Mouse (Mus musculus) CH12.LX (cell line): ENCODE results near the gene Nlrp6. TPM values are rescaled to one million over a fixed set of nuclear protein-coding genes. Genes with fewer than 3 reads are reported as not detected.
"Not testable (repeated sequence)": the region's sequence is repeated elsewhere in the genome, so short reads cannot be mapped to it uniquely, and the experiment has no call there.

ENCODE experiments used
- DNase-seq: peaks from one replicate; pipeline ENCODE4 v3.0.0-alpha.2; 2013; ENCODE audit errors: extremely low read depth
- H3K27ac ChIP-seq: 2 replicates; pipeline ENCODE4 v1.5.1; 2012; ENCODE audit warnings: low read depth, mild to moderate bottlenecking, control low read depth, moderate library complexity; ENCODE audit not compliant: insufficient read depth
- H3K27me3 ChIP-seq: replicated peaks from 2 replicates; pipeline ENCODE3; 2012; ENCODE audit warnings: inconsistent platforms
- H3K36me3 ChIP-seq, 2 experiments: replicated peaks in 1 of 2; 2 replicates each; pipeline versions ENCODE3 to v1.6.1; 2012; ENCODE audit warnings: inconsistent platforms in 1 of 2, low read length in 1 of 2, mild to moderate bottlenecking in 1 of 2, mixed read lengths in 1 of 2, moderate library complexity in 1 of 2; ENCODE audit not compliant: control insufficient read depth in 1 of 2, insufficient read depth in 1 of 2
- H3K4me1 ChIP-seq, 2 experiments: 2 replicates each; pipeline ENCODE4 v1.6.1; 2012; ENCODE audit warnings: inconsistent platforms in 1 of 2, moderate library complexity in 1 of 2; ENCODE audit not compliant: insufficient read depth in 2 of 2, control insufficient read depth in 1 of 2
- H3K4me2 ChIP-seq: 2 replicates; pipeline ENCODE4 v1.6.1; 2012; ENCODE audit warnings: low read depth, mild to moderate bottlenecking, control low read depth; ENCODE audit not compliant: poor library complexity, insufficient read depth, severe bottlenecking
- H3K4me3 ChIP-seq, 3 experiments: fragments of 150-350 bp in 1 of 3; sonication (generic) in 1 of 3; replicated peaks in 1 of 3; 2 replicates each; pipeline versions ENCODE3 to v1.5.1; 2011 to 2012; ENCODE audit warnings: low read depth in 2 of 3, low read length in 2 of 3, mild to moderate bottlenecking in 2 of 3, moderate library complexity in 2 of 3, control low read depth in 1 of 3, improper control_type of control experiment in 1 of 3, inconsistent platforms in 1 of 3, mixed read lengths in 1 of 3; ENCODE audit not compliant: poor library complexity in 1 of 3
- H3K79me2 ChIP-seq: replicated peaks from 2 replicates; pipeline ENCODE4 v1.6.1; 2012; ENCODE audit warnings: mild to moderate bottlenecking, moderate library complexity; ENCODE audit not compliant: control insufficient read depth, poor library complexity, insufficient read depth, severe bottlenecking; ENCODE audit errors: extremely low read depth
- H3K9ac ChIP-seq: 2 replicates; pipeline ENCODE4 v1.6.1; 2012; ENCODE audit warnings: low read depth, mild to moderate bottlenecking, control low read depth, moderate library complexity; ENCODE audit not compliant: insufficient read depth
- H3K9me3 ChIP-seq: replicated peaks from 2 replicates; pipeline ENCODE3; 2012; ENCODE audit warnings: low read length, inconsistent platforms, mixed read lengths
- BHLHE40 ChIP-seq: IDR thresholded peaks from 2 replicates; pipeline ENCODE4 v1.6.1; 2011; ENCODE audit warnings: mild to moderate bottlenecking, low read depth, low read length, improper control_type of control experiment
- CHD1 ChIP-seq: IDR thresholded peaks from 2 replicates; pipeline ENCODE4 v1.6.1; 2012; ENCODE audit warnings: low read depth, low read length, improper control_type of control experiment, inconsistent platforms
- CHD2 ChIP-seq: IDR thresholded peaks from 2 replicates; pipeline ENCODE4 v1.6.1; 2011; ENCODE audit warnings: low read length, improper control_type of control experiment
- CTCF ChIP-seq, 2 experiments: IDR thresholded peaks in 1 of 2; conservative IDR thresholded peaks in 1 of 2; 2 replicates each; pipeline ENCODE4 v1.5.1; 2011 to 2012; ENCODE audit warnings: low read depth in 2 of 2, low read length in 2 of 2, improper control_type of control experiment in 1 of 2, inconsistent platforms in 1 of 2, mild to moderate bottlenecking in 1 of 2, moderate library complexity in 1 of 2
- EP300 ChIP-seq: IDR thresholded peaks from 2 replicates; pipeline ENCODE4 v1.6.1; 2011; ENCODE audit warnings: low read length, improper control_type of control experiment
- ETS1 ChIP-seq: conservative IDR thresholded peaks from 2 replicates; pipeline ENCODE4 v1.6.1; 2012; ENCODE audit warnings: low read depth, mild to moderate bottlenecking, inconsistent platforms, low read length, improper control_type of control experiment, moderate library complexity
- IRF4 ChIP-seq: IDR thresholded peaks from 2 replicates; pipeline ENCODE4 v1.6.1; 2014; ENCODE audit warnings: low read depth, mild to moderate bottlenecking, inconsistent platforms, low read length, improper control_type of control experiment
- JUND ChIP-seq: conservative IDR thresholded peaks from 2 replicates; pipeline ENCODE4 v1.6.1; 2011; ENCODE audit warnings: low read depth, low read length, improper control_type of control experiment
- MAFK ChIP-seq: IDR thresholded peaks from 2 replicates; pipeline ENCODE4 v1.6.1; 2011; ENCODE audit warnings: low read length, improper control_type of control experiment; ENCODE audit not compliant: insufficient replicate concordance
- MEF2A ChIP-seq: IDR thresholded peaks from 2 replicates; pipeline ENCODE4 v1.6.1; 2014; ENCODE audit warnings: low read depth, mild to moderate bottlenecking, inconsistent platforms, low read length, improper control_type of control experiment, borderline replicate concordance
- MYC ChIP-seq: IDR thresholded peaks from 2 replicates; pipeline ENCODE4 v1.6.1; 2011; ENCODE audit warnings: low read depth, mild to moderate bottlenecking, improper control_type of control experiment, low read length
- NELFE ChIP-seq: IDR thresholded peaks from 2 replicates; pipeline ENCODE4 v1.6.1; 2011; ENCODE audit warnings: low read depth, low read length, improper control_type of control experiment
- RAD21 ChIP-seq: IDR thresholded peaks from 2 replicates; pipeline ENCODE4 v1.6.1; 2011; ENCODE audit warnings: low read depth, mild to moderate bottlenecking, low read length, improper control_type of control experiment, moderate library complexity
- RCOR1 ChIP-seq: conservative IDR thresholded peaks from 2 replicates; pipeline ENCODE4 v1.6.1; 2012; ENCODE audit warnings: low read depth, mild to moderate bottlenecking, inconsistent platforms, low read length, improper control_type of control experiment
- SIN3A ChIP-seq: IDR thresholded peaks from 2 replicates; pipeline ENCODE4 v1.6.1; 2012; ENCODE audit warnings: low read length, improper control_type of control experiment, inconsistent platforms
- TCF12 ChIP-seq: IDR thresholded peaks from 2 replicates; pipeline ENCODE4 v1.6.1; 2014; ENCODE audit warnings: low read depth, mild to moderate bottlenecking, inconsistent platforms, low read length, improper control_type of control experiment
- USF1 ChIP-seq: IDR thresholded peaks from 2 replicates; pipeline ENCODE4 v1.6.1; 2014; ENCODE audit warnings: low read depth, mild to moderate bottlenecking, inconsistent platforms, low read length, improper control_type of control experiment
- USF2 ChIP-seq: conservative IDR thresholded peaks from 2 replicates; pipeline ENCODE4 v1.6.1; 2011; ENCODE audit warnings: low read depth, low read length, improper control_type of control experiment
- ZMIZ1 ChIP-seq: IDR thresholded peaks from 2 replicates; pipeline ENCODE4 v1.6.1; 2012; ENCODE audit warnings: low read depth, mild to moderate bottlenecking, inconsistent platforms, low read length, improper control_type of control experiment
- ZNF384 ChIP-seq: IDR thresholded peaks from 2 replicates; pipeline ENCODE4 v1.6.1; 2012; ENCODE audit warnings: low read depth, low read length, improper control_type of control experiment, inconsistent platforms
- dilution Hi-C: fragments of 300-500 bp; cut with MboI; formaldehyde crosslinking; loops from 2 replicates; pipeline ENCODE4 v1.14.3; 2020; ENCODE audit warnings: low sequenced_read_pairs; ENCODE audit not compliant: extremely low pct_unique_long_range_greater_than_20kb, extremely low pct_ligation_motif_present
- in situ Hi-C: fragments of 300-500 bp; cut with MboI; formaldehyde crosslinking; loops from 3 replicates; pipeline ENCODE4 v1.14.3; 2019; ENCODE audit warnings: low sequenced_read_pairs, low pct_ligation_motif_present, low pct_unique_long_range_greater_than_20kb, mixed read lengths
- polyA plus RNA-seq: library from polyadenylated mRNA; unstranded; fragments of >175 nt; gene quantifications from 2 replicates; pipeline ENCODE4 v1.2.1, GENCODE M21; 2012; ENCODE audit warnings: low read depth; ENCODE audit not compliant: insufficient read length
- total RNA-seq, 2 experiments: library from RNA; depleted of rRNA; stranded (reverse); fragments of 300-350 nt in 1 of 2; fragments of >200 nt in 1 of 2; gene quantifications; 2 replicates each; pipeline ENCODE4 v1.2.3; 2012 to 2014

The Nlrp6 gene
- total and polyA plus RNA-seq, 3 experiments: 0.14 to 0.21 TPM; not detected in 1

DNA sequence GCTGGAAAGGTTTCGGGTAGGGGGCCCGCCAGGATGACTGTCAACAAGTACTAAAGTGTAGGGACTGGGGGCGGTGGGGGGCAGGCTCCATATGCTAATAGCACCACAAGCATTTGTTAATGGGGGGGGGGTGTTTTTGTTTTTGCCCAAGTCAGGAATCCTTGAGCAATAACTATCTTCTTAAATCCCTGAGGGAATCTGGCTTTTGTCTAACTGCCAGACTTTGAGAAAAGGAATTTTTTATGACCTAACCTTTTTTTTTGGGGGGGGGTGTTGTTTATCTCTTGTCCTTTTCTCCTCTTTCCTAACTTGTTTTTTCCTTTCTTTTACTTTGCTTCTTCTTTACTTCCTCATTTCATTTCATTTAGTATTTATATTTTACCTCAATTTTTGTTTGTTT lies 54.8 kb downstream of the Nlrp6 start:
- no peak for TF ChIP-seq USF1
- TF ChIP-seq SIN3A: no peak
- TF ChIP-seq CHD2: no peak
- TF ChIP-seq IRF4: no peak
- TF ChIP-seq CTCF (conservative IDR thresholded peaks at IDR 0.05 in 1 of 2, IDR thresholded peaks at IDR 0.05 in 1 of 2; ENCODE audit: low read depth in 2 of 2, low read length in 2 of 2): no peak
- no peak for TF ChIP-seq MYC
- TF ChIP-seq RAD21: no peak
- no peak for TF ChIP-seq NELFE
- no peak for TF ChIP-seq EP300
- no peak for TF ChIP-seq ZNF384
- TF ChIP-seq USF2: no peak
- TF ChIP-seq TCF12: no peak
- no peak for TF ChIP-seq ZMIZ1
- TF ChIP-seq JUND: no peak
- TF ChIP-seq, all 38 proteins: peak for 0
- Histone ChIP-seq H3K4me1 (peaks cover 10 to 54% of the 10 kb centered on the region in 2 experiments), H3K4me2 (no peak overlapping the region), H3K9me3 (no peaks in the 10 kb centered on the region), H3K27me3 (no peaks in the 10 kb centered on the region), H3K4me3 (no peak overlapping the region), H3K79me2 (no peaks in the 10 kb centered on the region), H3K36me3 (no peaks in the 10 kb centered on the region), H3K9ac (no peak overlapping the region), H3K27ac (no peak overlapping the region)
- dilution Hi-C loops (no loop called here), in situ Hi-C loops (loop anchor here (25.0 kb wide), 1 partner anchor 387 kb away; no protein-coding TSS in a partner anchor)
- DNase-seq: no peak

DNA sequence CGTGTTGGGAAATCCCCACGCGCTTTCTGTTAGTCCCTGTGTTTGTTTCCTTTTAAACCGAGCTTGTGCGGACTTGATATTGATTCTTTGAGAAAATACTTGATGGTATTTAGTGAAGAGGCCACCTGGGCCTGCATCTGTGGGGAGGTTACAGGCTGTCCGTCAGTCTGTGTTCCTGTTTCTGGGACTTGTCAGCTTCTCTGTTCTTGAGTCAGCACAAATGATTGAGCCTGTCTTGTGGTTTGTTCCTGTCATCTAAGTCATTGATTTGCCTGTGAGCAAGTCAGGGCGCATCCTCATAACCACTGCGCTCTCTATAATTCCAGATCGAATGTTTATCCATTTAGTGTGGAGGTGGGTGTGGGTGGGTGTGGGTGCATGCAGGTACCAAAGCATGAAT lies 56.0 kb downstream of the Nlrp6 start:
- in situ Hi-C loops: loop anchor here (25.0 kb wide), 1 partner anchor 386 kb away; no protein-coding TSS in a partner anchor
- dilution Hi-C loops, H3K27me3 ChIP-seq, H3K79me2 ChIP-seq, H3K4me3 ChIP-seq, H3K9ac ChIP-seq, H3K4me2 ChIP-seq, H3K36me3 ChIP-seq, H3K9me3 ChIP-seq: not testable (repeated sequence)
- TF ChIP-seq MAFK: peak; percentile 89
- peak; percentile 24; the same call in 1 of the 2 replicates for TF ChIP-seq CHD2
- TF ChIP-seq EP300: peak; percentile 84
- TF ChIP-seq TCF12: peak; percentile 81
- TF ChIP-seq ETS1: peak; percentile 60; the same call in 1 of the 2 replicates
- peak; percentile 95; the same call in 1 of the 2 replicates for TF ChIP-seq CHD1
- TF ChIP-seq MYC: peak; percentile 52; the same call in 1 of the 2 replicates
- 0 out of 2 replicates have a peak, but pooled peaks have one; percentile 35 for TF ChIP-seq RCOR1
- peak; percentile 49; the same call in 1 of the 2 replicates for TF ChIP-seq JUND
- TF ChIP-seq IRF4: peak; percentile 87
- TF ChIP-seq BHLHE40: peak; percentile 55
- peak; percentile 18; the same call in 1 of the 2 replicates for TF ChIP-seq MEF2A
- Histone ChIP-seq H3K4me1 (peaks cover 3 to 44% of the 10 kb centered on the region in 2 experiments), H3K27ac (peak overlapping the region; percentile 47)
- DNase-seq: peak; percentile 84

Other genes starting within 250 kb of the Nlrp6 start
Only the 20 nearest of the 27 such genes appear.
- not detected in 2 replicates for gene Syce1, start 133.1 kb upstream of the Nlrp6 start, total RNA-seq (2012; rRNA removed)
- gene Syce1, start 133.1 kb upstream of the Nlrp6 start, total RNA-seq (2014; rRNA removed): not detected in 2 replicates
- not detected in 2 replicates for gene Syce1, start 133.1 kb upstream of the Nlrp6 start, polyA plus RNA-seq
- gene Zfp941, start 98.7 kb upstream of the Nlrp6 start, total RNA-seq (2012; rRNA removed): 0.29 and 0.34 TPM in 2 replicates
- not detected in 2 replicates for gene Zfp941, start 98.7 kb upstream of the Nlrp6 start, total RNA-seq (2014; rRNA removed)
- not detected in 2 replicates for gene Zfp941, start 98.7 kb upstream of the Nlrp6 start, polyA plus RNA-seq
- gene Urah, start 85.9 kb upstream of the Nlrp6 start, total RNA-seq (2012; rRNA removed): not detected in 2 replicates
- not detected in 2 replicates for gene Urah, start 85.9 kb upstream of the Nlrp6 start, total RNA-seq (2014; rRNA removed)
- not detected in 2 replicates for gene Urah, start 85.9 kb upstream of the Nlrp6 start, polyA plus RNA-seq
- not detected in 2 replicates for gene Scgb1c1, start 75.4 kb upstream of the Nlrp6 start, total RNA-seq (2012; rRNA removed)
- not detected in 2 replicates for gene Scgb1c1, start 75.4 kb upstream of the Nlrp6 start, total RNA-seq (2014; rRNA removed)
- not detected in 2 replicates for gene Scgb1c1, start 75.4 kb upstream of the Nlrp6 start, polyA plus RNA-seq
- not detected in 2 replicates for gene Odf3, start 73.1 kb upstream of the Nlrp6 start, total RNA-seq (2012; rRNA removed)
- not detected in 2 replicates for gene Odf3, start 73.1 kb upstream of the Nlrp6 start, total RNA-seq (2014; rRNA removed)
- gene Odf3, start 73.1 kb upstream of the Nlrp6 start, polyA plus RNA-seq: not detected in 2 replicates
- not detected in 2 replicates for gene Gm45785, start 64.6 kb upstream of the Nlrp6 start, total RNA-seq (2012; rRNA removed)
- gene Gm45785, start 64.6 kb upstream of the Nlrp6 start, total RNA-seq (2014; rRNA removed): not detected in 2 replicates
- not detected in 2 replicates for gene Gm45785, start 64.6 kb upstream of the Nlrp6 start, polyA plus RNA-seq
- gene Ric8a, start 63.9 kb upstream of the Nlrp6 start, total RNA-seq (2012; rRNA removed): 66.5 and 80.9 TPM in 2 replicates
- 53.2 and 54.2 TPM in 2 replicates for gene Ric8a, start 63.9 kb upstream of the Nlrp6 start, total RNA-seq (2014; rRNA removed)
- 56.4 and 61.9 TPM in 2 replicates for gene Ric8a, start 63.9 kb upstream of the Nlrp6 start, polyA plus RNA-seq
- gene Bet1l, start 63.3 kb upstream of the Nlrp6 start, total RNA-seq (2012; rRNA removed): 13.8 and 16.7 TPM in 2 replicates
- 11.6 and 13.1 TPM in 2 replicates for gene Bet1l, start 63.3 kb upstream of the Nlrp6 start, total RNA-seq (2014; rRNA removed)
- gene Bet1l, start 63.3 kb upstream of the Nlrp6 start, polyA plus RNA-seq: 24.3 and 25.1 TPM in 2 replicates
- 165 and 189 TPM in 2 replicates for gene Psmd13, start 38.9 kb upstream of the Nlrp6 start, total RNA-seq (2012; rRNA removed)
- gene Psmd13, start 38.9 kb upstream of the Nlrp6 start, total RNA-seq (2014; rRNA removed): 166 and 168 TPM in 2 replicates
- gene Psmd13, start 38.9 kb upstream of the Nlrp6 start, polyA plus RNA-seq: 185 and 245 TPM in 2 replicates
- gene Sirt3, start 38.6 kb upstream of the Nlrp6 start, total RNA-seq (2012; rRNA removed): 17.8 and 23.7 TPM in 2 replicates
- gene Sirt3, start 38.6 kb upstream of the Nlrp6 start, total RNA-seq (2014; rRNA removed): 14.9 and 16.6 TPM in 2 replicates
- gene Sirt3, start 38.6 kb upstream of the Nlrp6 start, polyA plus RNA-seq: 10.3 and 12.6 TPM in 2 replicates
- not detected in 2 replicates for gene Cox8b, start 20.5 kb upstream of the Nlrp6 start, total RNA-seq (2012; rRNA removed)
- not detected in 2 replicates for gene Cox8b, start 20.5 kb upstream of the Nlrp6 start, total RNA-seq (2014; rRNA removed)
- not detected in 2 replicates for gene Cox8b, start 20.5 kb upstream of the Nlrp6 start, polyA plus RNA-seq
- 3.3 and 3.7 TPM in 2 replicates for gene Pgghg, start 20.5 kb downstream of the Nlrp6 start, total RNA-seq (2012; rRNA removed)
- gene Pgghg, start 20.5 kb downstream of the Nlrp6 start, total RNA-seq (2014; rRNA removed): 3.2 and 4.0 TPM in 2 replicates
- 3.1 and 3.6 TPM in 2 replicates for gene Pgghg, start 20.5 kb downstream of the Nlrp6 start, polyA plus RNA-seq
- 0.68 and 0.76 TPM in 2 replicates for gene Ifitm5, start 29.4 kb downstream of the Nlrp6 start, total RNA-seq (2012; rRNA removed)
- not detected in 2 replicates for gene Ifitm5, start 29.4 kb downstream of the Nlrp6 start, total RNA-seq (2014; rRNA removed)
- gene Ifitm5, start 29.4 kb downstream of the Nlrp6 start, polyA plus RNA-seq: 0.55 and 0.71 TPM in 2 replicates
- gene Gm45717, start 35.0 kb downstream of the Nlrp6 start, total RNA-seq (2012; rRNA removed): not detected in 2 replicates
- not detected in 2 replicates for gene Gm45717, start 35.0 kb downstream of the Nlrp6 start, total RNA-seq (2014; rRNA removed)
- gene Gm45717, start 35.0 kb downstream of the Nlrp6 start, polyA plus RNA-seq: not detected in 2 replicates
- 128 and 136 TPM in 2 replicates for gene Ifitm2, start 35.1 kb downstream of the Nlrp6 start, total RNA-seq (2012; rRNA removed)
- gene Ifitm2, start 35.1 kb downstream of the Nlrp6 start, total RNA-seq (2014; rRNA removed): 314 and 381 TPM in 2 replicates
- 159 and 213 TPM in 2 replicates for gene Ifitm2, start 35.1 kb downstream of the Nlrp6 start, polyA plus RNA-seq
- 55.5 and 62.0 TPM in 2 replicates for gene Ifitm1, start 46.3 kb downstream of the Nlrp6 start, total RNA-seq (2012; rRNA removed)
- gene Ifitm1, start 46.3 kb downstream of the Nlrp6 start, total RNA-seq (2014; rRNA removed): 32.9 and 33.6 TPM in 2 replicates
- gene Ifitm1, start 46.3 kb downstream of the Nlrp6 start, polyA plus RNA-seq: 10.9 and 14.8 TPM in 2 replicates
- gene Ifitm3, start 89.9 kb downstream of the Nlrp6 start, total RNA-seq (2012; rRNA removed): 0.25 TPM in 1 of 2 replicates, not detected in the other
- not detected in 2 replicates for gene Ifitm3, start 89.9 kb downstream of the Nlrp6 start, total RNA-seq (2014; rRNA removed)
- gene Ifitm3, start 89.9 kb downstream of the Nlrp6 start, polyA plus RNA-seq: not detected in 2 replicates
- gene Ifitm6, start 97.0 kb downstream of the Nlrp6 start, total RNA-seq (2012; rRNA removed): not detected in 2 replicates
- gene Ifitm6, start 97.0 kb downstream of the Nlrp6 start, total RNA-seq (2014; rRNA removed): not detected in 2 replicates
- gene Ifitm6, start 97.0 kb downstream of the Nlrp6 start, polyA plus RNA-seq: not detected in 2 replicates
- gene Gm17387, start 108.2 kb downstream of the Nlrp6 start, total RNA-seq (2012; rRNA removed): not detected in 2 replicates
- not detected in 2 replicates for gene Gm17387, start 108.2 kb downstream of the Nlrp6 start, total RNA-seq (2014; rRNA removed)
- not detected in 2 replicates for gene Gm17387, start 108.2 kb downstream of the Nlrp6 start, polyA plus RNA-seq
- 11.2 and 13.1 TPM in 2 replicates for gene B4galnt4, start 140.2 kb downstream of the Nlrp6 start, total RNA-seq (2012; rRNA removed)
- 0.70 and 0.91 TPM in 2 replicates for gene B4galnt4, start 140.2 kb downstream of the Nlrp6 start, total RNA-seq (2014; rRNA removed)
- 2.9 TPM in 2 replicates for gene B4galnt4, start 140.2 kb downstream of the Nlrp6 start, polyA plus RNA-seq